Mouse (Mus musculus) midbrain, embryonic 12.5 days (tissue): ENCODE measurements at regions not wholly inside any gene's neighbourhood (a gene's known extent, or its start where the extent isn't known, plus 50 kb on each side); places are given as distances from the start of the nearest gene placed in this dataset.

ENCODE experiments used
- ATAC-seq: fragments of 200-750 bp; cut with Nextera tagmentation; 2 replicates; pipeline ENCODE4 v1.8.0; 2017; ENCODE audit warnings: low read depth, moderate TSS enrichment, moderate library complexity; ENCODE audit not compliant: low FRiP score
- H3K27ac ChIP-seq: fragments of 300-500 bp; sonication (generic); replicated peaks from 2 replicates; pipeline ENCODE4 v1.5.1; 2016; ENCODE audit warnings: mild to moderate bottlenecking
- H3K27me3 ChIP-seq: fragments of 300-500 bp; sonication (generic); 2 replicates; pipeline ENCODE4 v1.6.1; 2016; ENCODE audit warnings: mild to moderate bottlenecking
- H3K36me3 ChIP-seq: fragments of 300-500 bp; sonication (generic); 2 replicates; pipeline ENCODE4 v1.6.1; 2016
- H3K4me1 ChIP-seq: fragments of 300-500 bp; sonication (generic); 2 replicates; pipeline ENCODE4 v1.6.1; 2016
- H3K4me2 ChIP-seq: fragments of 300-500 bp; sonication (generic); replicated peaks from 2 replicates; pipeline ENCODE4 v1.6.1; 2016; ENCODE audit warnings: mild to moderate bottlenecking, moderate library complexity
- H3K4me3 ChIP-seq: fragments of 300-500 bp; sonication (generic); 2 replicates; pipeline ENCODE4 v1.5.1; 2016; ENCODE audit warnings: mild to moderate bottlenecking
- H3K9ac ChIP-seq: fragments of 300-500 bp; sonication (generic); replicated peaks from 2 replicates; pipeline ENCODE4 v1.6.1; 2016; ENCODE audit warnings: mild to moderate bottlenecking, moderate library complexity
- H3K9me3 ChIP-seq: fragments of 300-500 bp; sonication (generic); 2 replicates; pipeline ENCODE4 v1.6.1; 2016; ENCODE audit warnings: mild to moderate bottlenecking
- WGBS: fragments of 180-500 bp; shearing (Covaris S2); methylation state at CpG from one replicate; pipeline ENCODE4 v1.1.7; 2016; 5-methylcytosine and 5-hydroxymethylcytosine counted together

GRCm38 (mm10) chr15:60618801-60619200 is 234.8 kb downstream of the Fam84b start:
- no peaks in the 10 kb centered on the region for H3K27me3 ChIP-seq
- 91% methylated on average over 2 of the region's 2 CpGs for WGBS

GRCm38 (mm10) chr15:60617371-60617770 is 236.2 kb downstream of the Fam84b start:
- ATAC-seq: no peak
- no peak overlapping the region for H3K4me3 ChIP-seq
- H3K4me1 ChIP-seq: no peaks in the 10 kb centered on the region
- no peak overlapping the region for H3K4me2 ChIP-seq
- H3K36me3 ChIP-seq: no peaks in the 10 kb centered on the region
- no peak overlapping the region for H3K27ac ChIP-seq
- no peaks in the 10 kb centered on the region for H3K9me3 ChIP-seq
- 82% methylated on average over 2 of the region's 2 CpGs for WGBS
- no peak overlapping the region for H3K9ac ChIP-seq
- no peaks in the 10 kb centered on the region for H3K27me3 ChIP-seq

More at GRCm38 (mm10) chr15:60618801-60619200, 234.8 kb downstream of the Fam84b start:
- no peak overlapping the region for H3K9ac ChIP-seq
- no peak for ATAC-seq
- H3K4me2 ChIP-seq: no peak overlapping the region
- H3K27ac ChIP-seq: no peak overlapping the region
- no peak overlapping the region for H3K4me3 ChIP-seq
- H3K4me1 ChIP-seq: no peaks in the 10 kb centered on the region
- no peaks in the 10 kb centered on the region for H3K9me3 ChIP-seq
- H3K36me3 ChIP-seq: no peaks in the 10 kb centered on the region

DNA sequence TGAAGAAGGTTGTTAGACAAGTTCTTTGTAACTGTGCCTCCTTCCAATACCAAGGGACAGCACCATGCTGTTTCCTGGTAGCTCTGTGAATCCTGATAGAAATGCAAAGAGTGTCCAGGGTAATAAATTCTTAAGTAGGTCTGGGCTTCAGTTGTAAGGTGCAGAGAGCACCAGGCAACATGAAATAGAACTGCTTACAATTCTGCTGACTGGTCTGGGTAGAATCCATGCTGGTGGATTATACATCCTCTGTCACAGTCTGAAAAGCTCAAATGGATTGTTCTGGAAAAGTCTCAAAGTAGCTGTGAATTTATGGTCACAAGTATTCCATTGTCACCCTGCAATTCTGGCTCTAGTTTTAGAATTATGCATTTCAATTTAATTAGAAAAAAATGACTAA is 251.7 kb downstream of the Fam84b start:
- no peak overlapping the region for H3K27ac ChIP-seq
- H3K27me3 ChIP-seq: no peaks in the 10 kb centered on the region
- H3K4me2 ChIP-seq: no peak overlapping the region
- no peak overlapping the region for H3K9ac ChIP-seq
- no peaks in the 10 kb centered on the region for H3K9me3 ChIP-seq
- ATAC-seq: no peak
- no peaks in the 10 kb centered on the region for H3K4me1 ChIP-seq
- no peak overlapping the region for H3K4me3 ChIP-seq
- no peaks in the 10 kb centered on the region for H3K36me3 ChIP-seq

- H3K27me3 ChIP-seq: no peaks in the 10 kb centered on the region
- no peaks in the 10 kb centered on the region for H3K36me3 ChIP-seq
- WGBS: 78% methylated on average over 5 of the region's 5 CpGs
- H3K9me3 ChIP-seq: no peaks in the 10 kb centered on the region
- no peak overlapping the region for H3K4me2 ChIP-seq
- H3K4me1 ChIP-seq: no peaks in the 10 kb centered on the region
- no peak overlapping the region for H3K27ac ChIP-seq
- H3K4me3 ChIP-seq: no peak overlapping the region
- H3K9ac ChIP-seq: no peak overlapping the region
- no peak for ATAC-seq
These were observed 276.5 kb downstream of the Fam84b start for GRCm38 (mm10) chr15:60577084-60577483.

DNA sequence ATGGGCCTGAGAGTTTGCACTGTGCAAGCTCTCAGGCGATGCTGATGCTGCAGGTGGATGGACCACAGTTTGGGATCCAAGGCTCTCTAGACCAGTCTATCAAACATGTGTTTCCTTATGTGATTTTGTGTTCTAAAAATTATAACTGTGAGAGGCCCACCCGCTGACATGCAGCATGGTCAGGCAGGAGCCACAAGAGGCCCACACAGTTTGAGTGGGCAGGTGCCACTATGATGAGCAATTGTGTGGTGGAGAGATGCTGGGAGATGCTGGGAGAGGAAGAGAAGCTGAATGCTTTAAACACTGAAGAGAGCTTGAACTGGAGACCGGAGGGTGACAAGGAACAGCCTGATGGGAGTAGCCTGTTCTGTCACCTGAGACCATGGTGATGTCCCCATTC is 287.3 kb downstream of the Fam84b start:
- 92% methylated on average over 3 of the region's 3 CpGs for WGBS
- no peak for ATAC-seq

DNA sequence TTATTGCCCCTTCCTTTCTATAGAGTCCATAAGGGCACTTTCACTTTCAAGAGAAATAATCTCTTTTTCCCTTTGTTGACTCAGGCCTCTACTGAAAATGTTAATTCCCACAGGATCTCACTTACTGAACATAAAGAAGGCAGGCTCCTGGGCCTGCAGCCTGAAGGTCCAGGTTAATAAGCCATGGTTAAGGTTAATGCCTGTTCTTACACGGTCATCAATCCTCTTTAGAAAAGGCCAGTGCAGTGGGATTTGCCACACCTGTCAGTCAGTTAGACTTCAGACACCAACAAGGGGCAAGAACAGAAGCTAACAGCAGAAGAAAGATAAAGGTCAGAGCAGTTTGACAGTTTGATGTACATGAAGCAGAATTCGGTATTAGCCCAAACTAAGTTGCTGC is 288.6 kb downstream of the Fam84b start:
- Histone ChIP-seq H3K4me3 (no peak overlapping the region), H3K36me3 (no peaks in the 10 kb centered on the region), H3K4me1 (peaks cover 7% of the 10 kb centered on the region; the same call in 1 of the 2 replicates), H3K27me3 (peaks cover 7% of the 10 kb centered on the region; the same call in 1 of the 2 replicates), H3K9me3 (no peaks in the 10 kb centered on the region), H3K4me2 (no peak overlapping the region), H3K9ac (no peak overlapping the region), H3K27ac (no peak overlapping the region)
- 20% methylated on average over 2 of the region's 2 CpGs for WGBS
- peak; percentile 70 for ATAC-seq

More for the DNA sequence above, 287.3 kb downstream of the Fam84b start:
- H3K27me3 ChIP-seq: peaks cover 7% of the 10 kb centered on the region; the same call in 1 of the 2 replicates
- no peak overlapping the region for H3K9ac ChIP-seq
- peaks cover 7% of the 10 kb centered on the region; the same call in 1 of the 2 replicates for H3K4me1 ChIP-seq
- H3K27ac ChIP-seq: no peak overlapping the region
- no peak overlapping the region for H3K4me2 ChIP-seq
- H3K36me3 ChIP-seq: no peaks in the 10 kb centered on the region
- no peaks in the 10 kb centered on the region for H3K9me3 ChIP-seq
- no peak overlapping the region for H3K4me3 ChIP-seq

GRCm38 (mm10) chr15:60560641-60561040 is 292.9 kb downstream of the Fam84b start:
- H3K27me3 ChIP-seq: no peaks in the 10 kb centered on the region
- no peak for ATAC-seq
- H3K4me3 ChIP-seq: no peak overlapping the region
- no peaks in the 10 kb centered on the region for H3K36me3 ChIP-seq
- 0 out of 2 replicates have a peak, but pooled peaks cover 2% of the 10 kb centered on the region for H3K4me1 ChIP-seq
- H3K4me2 ChIP-seq: no peak overlapping the region
- 57% methylated on average over 1 of the region's 1 CpGs for WGBS
- no peaks in the 10 kb centered on the region for H3K9me3 ChIP-seq
- H3K27ac ChIP-seq: no peak overlapping the region
- no peak overlapping the region for H3K9ac ChIP-seq

DNA sequence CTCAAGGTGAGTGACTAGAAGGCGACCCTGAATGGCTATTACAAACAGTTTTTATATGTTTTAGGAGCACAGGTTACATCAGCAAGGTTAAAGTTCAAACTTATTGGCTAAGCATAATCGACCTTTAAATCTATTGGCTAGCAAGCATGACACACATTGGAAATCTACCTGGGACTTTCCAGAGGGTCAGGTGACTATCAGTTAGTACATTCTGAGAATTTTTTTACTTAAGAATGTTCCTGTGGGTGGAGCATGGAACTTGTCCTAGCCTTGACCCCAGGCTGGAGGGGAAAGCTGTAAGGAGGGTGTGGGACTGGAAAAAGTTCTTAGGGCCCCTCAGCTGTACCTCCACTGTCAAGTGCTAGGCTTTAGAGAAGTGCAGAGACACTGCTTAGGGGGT is 297.9 kb downstream of the Fam84b start:
- Histone ChIP-seq H3K27me3 (no peaks in the 10 kb centered on the region), H3K36me3 (no peaks in the 10 kb centered on the region), H3K4me3 (no peak overlapping the region), H3K9ac (no peak overlapping the region), H3K4me1 (no peaks in the 10 kb centered on the region), H3K4me2 (no peak overlapping the region), H3K9me3 (no peaks in the 10 kb centered on the region), H3K27ac (no peak overlapping the region)
- WGBS: 92% methylated on average over 2 of the region's 2 CpGs
- no peak for ATAC-seq

- H3K27me3 ChIP-seq: no peaks in the 10 kb centered on the region
- WGBS: 46% methylated on average over 1 of the region's 1 CpGs
These were observed 299.0 kb downstream of the Fam84b start for GRCm38 (mm10) chr15:60554587-60554986.

DNA sequence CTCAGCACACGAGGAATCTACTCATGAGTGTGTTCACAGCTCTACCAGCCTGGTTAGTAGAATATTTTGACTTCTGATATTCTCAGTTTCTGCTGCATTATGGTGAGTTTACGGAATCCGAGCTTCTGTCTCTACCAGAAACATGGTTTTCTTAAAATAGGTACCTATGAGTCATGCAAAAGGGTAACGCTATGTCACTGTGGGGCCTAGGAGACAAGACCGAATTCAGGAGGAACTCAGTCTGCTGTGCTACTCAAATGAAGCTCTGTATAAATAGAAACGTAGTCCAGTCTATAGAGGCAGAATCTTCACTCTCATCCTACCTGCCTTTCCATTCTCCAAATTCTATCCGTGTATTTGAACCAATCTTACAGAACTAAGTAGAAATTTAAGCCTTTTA is 305.5 kb downstream of the Fam84b start:
- 93% methylated on average over 7 of the region's 7 CpGs for WGBS

More at GRCm38 (mm10) chr15:60554587-60554986, 299.0 kb downstream of the Fam84b start:
- H3K4me1 ChIP-seq: no peaks in the 10 kb centered on the region
- no peak overlapping the region for H3K4me3 ChIP-seq
- ATAC-seq: no peak
- no peak overlapping the region for H3K4me2 ChIP-seq
- H3K36me3 ChIP-seq: no peaks in the 10 kb centered on the region
- H3K27ac ChIP-seq: no peak overlapping the region
- no peaks in the 10 kb centered on the region for H3K9me3 ChIP-seq
- no peak overlapping the region for H3K9ac ChIP-seq

DNA sequence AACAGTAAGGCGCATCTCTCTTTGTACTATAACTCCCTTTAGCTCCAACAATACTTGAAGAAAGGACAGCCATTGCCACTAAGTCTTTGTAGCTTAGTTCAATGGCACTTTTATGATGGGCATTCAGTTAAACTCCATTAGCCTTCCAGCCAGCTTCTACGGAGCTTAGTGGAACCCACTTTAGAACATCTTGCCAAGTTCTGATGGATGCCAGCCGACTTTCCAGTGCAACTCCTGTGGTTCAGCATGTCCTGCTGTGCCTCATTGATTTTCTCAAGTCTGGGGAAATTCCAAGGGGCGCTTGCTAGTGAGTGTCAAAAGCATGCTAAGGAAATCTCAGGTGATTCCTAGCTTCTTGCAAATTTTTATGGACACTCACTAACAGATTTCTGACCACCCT is 316.4 kb downstream of the Fam84b start:
- Histone ChIP-seq H3K4me3 (no peak overlapping the region), H3K9me3 (no peaks in the 10 kb centered on the region), H3K4me1 (no peaks in the 10 kb centered on the region), H3K4me2 (no peak overlapping the region), H3K27me3 (no peaks in the 10 kb centered on the region), H3K27ac (no peak overlapping the region), H3K9ac (no peak overlapping the region), H3K36me3 (no peaks in the 10 kb centered on the region)
- ATAC-seq: no peak
- WGBS: 80% methylated on average over 4 of the region's 4 CpGs

More for the DNA sequence above, 305.5 kb downstream of the Fam84b start:
- no peak for ATAC-seq
- Histone ChIP-seq H3K4me1 (0 out of 2 replicates have a peak, but pooled peaks cover 3% of the 10 kb centered on the region), H3K9me3 (no peaks in the 10 kb centered on the region), H3K36me3 (no peaks in the 10 kb centered on the region), H3K27me3 (no peaks in the 10 kb centered on the region), H3K9ac (no peak overlapping the region), H3K27ac (no peak overlapping the region), H3K4me3 (no peak overlapping the region), H3K4me2 (no peak overlapping the region)

DNA sequence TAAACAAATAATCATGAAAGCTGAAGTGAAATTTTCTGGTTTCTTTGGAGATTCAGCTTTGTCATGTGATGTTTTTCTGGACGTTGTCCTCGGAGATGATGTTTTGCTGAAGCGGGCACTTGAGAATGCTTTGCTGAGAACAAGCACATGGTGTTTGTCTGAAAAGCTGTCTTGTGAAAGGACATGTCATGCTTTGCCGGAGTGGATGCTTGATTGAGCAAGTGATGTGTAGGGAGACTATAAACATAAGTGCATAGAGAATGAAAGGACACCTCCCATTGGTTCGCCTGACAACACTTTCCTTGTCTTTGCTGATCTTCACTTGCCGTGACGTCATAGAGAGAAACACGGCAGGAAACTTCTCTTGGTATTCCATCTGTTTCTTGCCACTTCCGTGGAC is 318.9 kb downstream of the Fam84b start:
- no peak overlapping the region for H3K9ac ChIP-seq
- H3K36me3 ChIP-seq: no peaks in the 10 kb centered on the region
- no peaks in the 10 kb centered on the region for H3K4me1 ChIP-seq
- no peak overlapping the region for H3K4me3 ChIP-seq
- no peaks in the 10 kb centered on the region for H3K27me3 ChIP-seq
- no peak for ATAC-seq
- no peak overlapping the region for H3K4me2 ChIP-seq
- H3K9me3 ChIP-seq: no peaks in the 10 kb centered on the region
- no peak overlapping the region for H3K27ac ChIP-seq
- WGBS: 86% methylated on average over 9 of the region's 9 CpGs

DNA sequence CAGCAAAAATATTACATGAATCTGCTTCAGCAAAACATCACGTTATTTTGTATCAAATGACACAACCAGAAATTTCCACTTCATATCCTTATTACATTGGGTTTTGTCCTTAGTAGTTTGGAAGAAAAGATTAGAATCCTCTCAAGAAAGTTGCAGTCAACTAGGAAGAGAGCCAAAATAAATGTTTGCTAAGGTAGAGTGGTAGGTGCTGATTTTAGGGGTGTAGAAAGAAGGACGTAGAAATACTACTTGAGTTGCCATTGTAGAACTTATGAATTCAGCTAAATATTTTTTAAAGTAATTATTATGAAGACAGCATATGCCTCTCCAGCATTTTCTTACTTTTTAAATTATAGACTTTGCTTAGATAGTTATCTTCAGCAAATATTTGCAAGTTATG is 336.8 kb downstream of the Fam84b start:
- Histone ChIP-seq H3K9me3 (no peaks in the 10 kb centered on the region), H3K27me3 (no peaks in the 10 kb centered on the region), H3K4me1 (no peaks in the 10 kb centered on the region), H3K4me3 (no peak overlapping the region), H3K4me2 (no peak overlapping the region), H3K27ac (no peak overlapping the region), H3K9ac (no peak overlapping the region), H3K36me3 (no peaks in the 10 kb centered on the region)
- 91% methylated on average over 2 of the region's 2 CpGs for WGBS
- no peak for ATAC-seq
